Mouse (Mus musculus) heart, embryonic 16.5 days (tissue): ENCODE results near the gene Cep128. TPM values are rescaled to one million over a fixed set of nuclear protein-coding genes. Genes with fewer than 3 reads are reported as not detected.

Experiments used
- ATAC-seq: fragments of 200-750 bp; cut with Nextera tagmentation; replicated peaks from 2 replicates; pipeline ENCODE4 v1.8.0; 2017; ENCODE audit warnings: moderate number of reproducible peaks; ENCODE audit not compliant: insufficient read depth, low FRiP score; ENCODE audit errors: extremely low read depth
- H3K27ac ChIP-seq: fragments of 300-500 bp; sonication (generic); 2 replicates; pipeline ENCODE4 v1.5.1; 2014; ENCODE audit warnings: mild to moderate bottlenecking, low read length, control low read depth, moderate library complexity
- H3K27me3 ChIP-seq: fragments of 300-500 bp; sonication (generic); 2 replicates; pipeline ENCODE4 v1.6.1; 2014; ENCODE audit warnings: low read length, mixed read lengths; ENCODE audit not compliant: control insufficient read depth, insufficient read depth
- H3K36me3 ChIP-seq: fragments of 300-500 bp; sonication (generic); 2 replicates; pipeline ENCODE4 v1.6.1; 2014; ENCODE audit not compliant: control insufficient read depth, insufficient read depth
- H3K4me1 ChIP-seq: fragments of 300-500 bp; sonication (generic); 2 replicates; pipeline ENCODE4 v1.6.1; 2014; ENCODE audit warnings: low read length, mixed read lengths; ENCODE audit not compliant: control insufficient read depth, insufficient read depth
- H3K4me2 ChIP-seq: fragments of 300-500 bp; sonication (generic); 2 replicates; pipeline ENCODE4 v1.6.1; 2014; ENCODE audit warnings: low read depth, mild to moderate bottlenecking, control low read depth, low read length
- H3K4me3 ChIP-seq: fragments of 300-500 bp; sonication (generic); 2 replicates; pipeline ENCODE4 v1.5.1; 2014; ENCODE audit warnings: mild to moderate bottlenecking, control low read depth, low read length
- H3K9ac ChIP-seq: fragments of 300-500 bp; sonication (generic); 2 replicates; pipeline ENCODE4 v1.6.1; 2014; ENCODE audit warnings: low read length, control low read depth
- H3K9me3 ChIP-seq: fragments of 300-500 bp; sonication (generic); replicated peaks from 2 replicates; pipeline ENCODE4 v1.6.1; 2016; ENCODE audit warnings: low read length; ENCODE audit not compliant: control insufficient read depth
- WGBS: fragments of 180-500 bp; shearing (Covaris S2); extraction: QIAGEN DNeasy Blood & Tissue Kit; methylation state at CpG from one replicate; pipeline ENCODE4 v1.1.7; 2014; 5-methylcytosine and 5-hydroxymethylcytosine counted together
- polyA plus RNA-seq: library from polyadenylated mRNA; unstranded; fragments of >200 nt; fragmentation: Nextera tagmentation; extraction: Ambion mirVana; gene quantifications from 2 replicates; pipeline ENCODE4 v1.2.1, GENCODE M21; 2015

Cep128 gene
- polyA plus RNA-seq, 1 experiment from 2014 or later, result 14.7 TPM

- Histone ChIP-seq H3K9me3 (no peaks in the 10 kb centered on the region), H3K27ac (no peak overlapping the region), H3K4me1 (no peaks in the 10 kb centered on the region), H3K9ac (no peak overlapping the region), H3K36me3 (no peaks in the 10 kb centered on the region), H3K4me2 (no peak overlapping the region), H3K27me3 (no peaks in the 10 kb centered on the region), H3K4me3 (no peak overlapping the region)
- 80% methylated on average over 7 of the region's 7 CpGs for WGBS
- no peak for ATAC-seq
Observed at GRCm38 (mm10) chr12:91315026-91315425, 69.2 kb downstream of the Cep128 start.

GRCm38 (mm10) chr12:91313974-91314587 lies 70.1 kb downstream of the Cep128 start:
- no peak overlapping the region for H3K27ac ChIP-seq
- no peak overlapping the region for H3K4me2 ChIP-seq
- H3K9ac ChIP-seq, result no peak overlapping the region
- no peaks in the 10 kb centered on the region for H3K4me1 ChIP-seq
- 57% methylated on average over 10 of the region's 10 CpGs for WGBS
- no peak for ATAC-seq
- no peaks in the 10 kb centered on the region for H3K27me3 ChIP-seq
- H3K9me3 ChIP-seq, result no peaks in the 10 kb centered on the region
- H3K4me3 ChIP-seq, result no peak overlapping the region
- no peaks in the 10 kb centered on the region for H3K36me3 ChIP-seq

- 84% methylated on average over 4 of the region's 4 CpGs for WGBS
- no peak overlapping the region for H3K4me2 ChIP-seq
- H3K4me3 ChIP-seq, result no peak overlapping the region
- H3K27me3 ChIP-seq, result no peaks in the 10 kb centered on the region
- ATAC-seq, result no peak
- H3K27ac ChIP-seq, result no peak overlapping the region
- H3K9ac ChIP-seq, result no peak overlapping the region
- no peaks in the 10 kb centered on the region for H3K4me1 ChIP-seq
- no peaks in the 10 kb centered on the region for H3K36me3 ChIP-seq
- no peaks in the 10 kb centered on the region for H3K9me3 ChIP-seq
Observed at GRCm38 (mm10) chr12:91312591-91312990, 71.6 kb downstream of the Cep128 start.

DNA sequence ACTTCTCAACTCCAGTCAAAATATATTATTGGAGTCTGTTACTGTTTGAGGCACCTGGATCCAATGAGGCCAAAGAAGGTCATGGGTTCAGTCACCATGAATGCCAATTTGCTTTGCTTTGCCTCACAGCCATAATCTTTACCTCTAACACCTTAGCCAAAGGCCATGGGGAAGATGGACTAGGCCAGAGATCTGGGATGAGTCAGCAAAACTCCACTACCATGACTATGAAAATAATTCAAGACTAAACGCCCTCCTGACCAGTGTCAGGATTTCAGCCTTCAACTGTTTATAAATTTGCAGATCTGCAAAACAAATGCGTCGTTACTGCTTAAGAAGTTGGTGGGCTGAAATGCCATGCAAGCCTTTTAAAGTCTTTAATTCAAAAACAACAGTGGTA lies 76.5 kb downstream of the Cep128 start:
- H3K27ac ChIP-seq, result no peak overlapping the region
- no peaks in the 10 kb centered on the region for H3K4me1 ChIP-seq
- no peak overlapping the region for H3K4me3 ChIP-seq
- no peaks in the 10 kb centered on the region for H3K27me3 ChIP-seq
- 90% methylated on average over 3 of the region's 3 CpGs for WGBS
- no peaks in the 10 kb centered on the region for H3K9me3 ChIP-seq
- no peak overlapping the region for H3K4me2 ChIP-seq
- ATAC-seq, result no peak
- H3K36me3 ChIP-seq, result no peaks in the 10 kb centered on the region
- no peak overlapping the region for H3K9ac ChIP-seq

DNA sequence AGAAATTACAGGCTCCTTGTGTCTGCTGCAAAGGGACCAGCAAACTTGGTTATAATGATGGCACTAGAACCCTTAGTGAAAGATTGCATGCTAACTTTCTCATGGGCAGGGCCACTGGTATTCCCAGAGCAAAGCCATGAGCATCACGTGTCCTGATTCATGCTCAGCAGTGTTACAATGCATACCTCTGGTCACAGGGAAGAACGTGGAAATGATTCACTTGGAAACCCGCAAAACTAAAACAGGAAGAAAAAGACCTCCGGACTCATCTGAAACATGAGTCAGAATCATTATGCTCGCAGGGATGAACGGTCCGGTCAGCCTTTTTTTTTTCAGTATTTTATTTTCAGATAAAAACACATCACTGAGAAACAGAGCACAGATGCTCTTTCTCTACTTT lies 78.4 kb downstream of the Cep128 start:
- Histone ChIP-seq H3K36me3 (no peaks in the 10 kb centered on the region), H3K9ac (no peak overlapping the region), H3K9me3 (no peaks in the 10 kb centered on the region), H3K4me3 (no peak overlapping the region), H3K4me2 (no peak overlapping the region), H3K27ac (no peak overlapping the region), H3K4me1 (no peaks in the 10 kb centered on the region), H3K27me3 (no peaks in the 10 kb centered on the region)
- 83% methylated on average over 7 of the region's 7 CpGs for WGBS
- ATAC-seq, result no peak

- 80% methylated on average over 5 of the region's 5 CpGs for WGBS
- no peak overlapping the region for H3K4me3 ChIP-seq
- no peaks in the 10 kb centered on the region for H3K4me1 ChIP-seq
- ATAC-seq, result no peak
- H3K36me3 ChIP-seq, result no peaks in the 10 kb centered on the region
- H3K4me2 ChIP-seq, result no peak overlapping the region
- H3K27me3 ChIP-seq, result no peaks in the 10 kb centered on the region
- H3K9ac ChIP-seq, result no peak overlapping the region
- no peaks in the 10 kb centered on the region for H3K9me3 ChIP-seq
- H3K27ac ChIP-seq, result no peak overlapping the region
Observed at GRCm38 (mm10) chr12:91305038-91305437, 79.2 kb downstream of the Cep128 start.

- H3K36me3 ChIP-seq, result peaks cover 10% of the 10 kb centered on the region
- H3K27ac ChIP-seq, result no peak overlapping the region
- H3K4me3 ChIP-seq, result no peak overlapping the region
- no peak overlapping the region for H3K4me2 ChIP-seq
- H3K9me3 ChIP-seq, result 0 out of 2 replicates have a peak, but pooled peaks cover 4% of the 10 kb centered on the region
- no peak for ATAC-seq
- WGBS, result 95% methylated on average over 6 of the region's 6 CpGs
- H3K27me3 ChIP-seq, result no peaks in the 10 kb centered on the region
- H3K4me1 ChIP-seq, result no peaks in the 10 kb centered on the region
- no peak overlapping the region for H3K9ac ChIP-seq
Observed at GRCm38 (mm10) chr12:91298700-91299099, 85.5 kb downstream of the Cep128 start.

DNA sequence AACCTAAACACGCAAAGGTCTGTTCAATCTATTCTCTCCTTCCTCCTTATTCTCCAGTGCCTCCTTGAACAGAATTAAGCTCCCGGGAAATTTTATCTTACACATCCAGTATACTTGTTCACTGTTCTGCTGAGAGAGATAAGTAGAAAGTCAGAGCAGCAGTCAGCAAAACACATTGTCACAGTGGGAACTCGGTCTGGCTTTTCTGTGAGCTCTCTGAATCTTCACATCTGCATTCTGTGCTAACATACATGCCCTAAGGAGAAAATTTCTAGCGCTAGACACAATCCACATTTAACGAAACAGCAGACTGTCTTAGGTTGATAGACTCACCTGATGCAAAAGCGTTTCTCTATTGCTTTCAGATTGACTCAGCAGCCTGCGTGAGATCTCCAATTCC lies 88.3 kb downstream of the Cep128 start:
- 74% methylated on average over 7 of the region's 7 CpGs for WGBS
- Histone ChIP-seq H3K27me3 (no peaks in the 10 kb centered on the region), H3K27ac (no peak overlapping the region), H3K4me3 (no peak overlapping the region), H3K4me1 (no peaks in the 10 kb centered on the region), H3K4me2 (no peak overlapping the region), H3K9me3 (0 out of 2 replicates have a peak, but pooled peaks cover 4% of the 10 kb centered on the region), H3K36me3 (peaks cover 10% of the 10 kb centered on the region), H3K9ac (no peak overlapping the region)
- no peak for ATAC-seq

DNA sequence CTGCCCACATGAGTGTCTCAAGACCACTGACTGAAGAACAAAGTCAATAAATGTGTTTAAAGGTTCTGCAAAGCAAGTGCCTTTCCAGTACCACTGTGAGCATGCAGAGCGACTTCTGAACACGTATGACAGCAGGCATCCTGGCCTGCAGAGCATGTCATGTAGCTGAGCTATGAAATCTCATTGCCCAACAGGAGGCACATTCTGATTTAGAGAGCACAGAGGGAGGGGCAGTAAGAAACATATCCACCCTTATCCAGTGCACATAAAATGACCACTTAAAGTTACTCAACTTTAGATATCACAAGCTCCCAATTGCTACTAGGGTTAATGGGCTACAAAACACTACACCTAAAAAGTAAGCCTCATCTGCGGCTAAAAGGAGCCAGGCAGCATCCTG lies 88.8 kb downstream of the Cep128 start:
- Histone ChIP-seq H3K4me2 (no peak overlapping the region), H3K4me1 (no peaks in the 10 kb centered on the region), H3K9ac (no peak overlapping the region), H3K4me3 (no peak overlapping the region), H3K9me3 (0 out of 2 replicates have a peak, but pooled peaks cover 4% of the 10 kb centered on the region), H3K36me3 (peaks cover 10% of the 10 kb centered on the region), H3K27me3 (no peaks in the 10 kb centered on the region), H3K27ac (no peak overlapping the region)
- no peak for ATAC-seq
- WGBS, result 83% methylated on average over 3 of the region's 3 CpGs
